Mouse (Mus musculus) small intestine, adult 2 months (tissue): ENCODE data around the gene Naaladl2. TPM values are rescaled to one million over a fixed set of nuclear protein-coding genes. Genes with fewer than 3 reads are reported as not detected.

Experiments
- H3K27ac ChIP-seq: fragments of 200-500 bp; 2 replicates; pipeline ENCODE4 v1.5.1; 2012; ENCODE audit warnings: low read depth, low read length, control low read depth, inconsistent platforms; ENCODE audit not compliant: insufficient read depth
- H3K27me3 ChIP-seq: fragments of 200-500 bp; 2 replicates; pipeline ENCODE4 v1.6.1; 2012; ENCODE audit warnings: mild to moderate bottlenecking, moderate library complexity, low read length, inconsistent platforms; ENCODE audit not compliant: control insufficient read depth, insufficient read depth
- H3K36me3 ChIP-seq: fragments of 200-500 bp; 2 replicates; pipeline ENCODE4 v1.6.1; 2012; ENCODE audit warnings: mild to moderate bottlenecking, low read length, control low read depth, inconsistent platforms; ENCODE audit not compliant: control insufficient read depth, insufficient read depth
- H3K4me1 ChIP-seq: fragments of 200-500 bp; 2 replicates; pipeline ENCODE4 v1.6.1; 2012; ENCODE audit warnings: low read length, inconsistent platforms, mixed read lengths; ENCODE audit not compliant: control insufficient read depth, insufficient read depth, insufficient read length
- H3K4me3 ChIP-seq: fragments of 200-500 bp; 2 replicates; pipeline ENCODE4 v1.5.1; 2012; ENCODE audit warnings: low read depth, mild to moderate bottlenecking, control low read depth, inconsistent platforms, low read length, moderate library complexity
- CTCF ChIP-seq: fragments of 200-500 bp; IDR thresholded peaks from 2 replicates; pipeline ENCODE4 v1.5.1; 2012; ENCODE audit warnings: low read depth, mild to moderate bottlenecking, control low read depth, inconsistent platforms, low read length, moderate library complexity, mixed read lengths; ENCODE audit not compliant: insufficient replicate concordance, insufficient read length; ENCODE audit errors: extremely low read depth
- POLR2A ChIP-seq: fragments of 200-500 bp; IDR thresholded peaks from 2 replicates; pipeline ENCODE4 v1.6.1; 2012; ENCODE audit warnings: low read depth, mild to moderate bottlenecking, control low read depth, inconsistent platforms, low read length, moderate library complexity
- WGBS: fragments of 180-500 bp; shearing (Covaris S2); methylation state at CpG from one replicate; pipeline ENCODE4 v1.1.7; 2018; 5-methylcytosine and 5-hydroxymethylcytosine counted together
- polyA plus RNA-seq: library from polyadenylated mRNA; depleted of rRNA; stranded (reverse); fragments of >200 nt; gene quantifications from 2 replicates; pipeline ENCODE4 v1.2.3, GENCODE M21; 2012

Gene Naaladl2
- polyA plus RNA-seq, 1 experiment: 0.25 TPM

DNA sequence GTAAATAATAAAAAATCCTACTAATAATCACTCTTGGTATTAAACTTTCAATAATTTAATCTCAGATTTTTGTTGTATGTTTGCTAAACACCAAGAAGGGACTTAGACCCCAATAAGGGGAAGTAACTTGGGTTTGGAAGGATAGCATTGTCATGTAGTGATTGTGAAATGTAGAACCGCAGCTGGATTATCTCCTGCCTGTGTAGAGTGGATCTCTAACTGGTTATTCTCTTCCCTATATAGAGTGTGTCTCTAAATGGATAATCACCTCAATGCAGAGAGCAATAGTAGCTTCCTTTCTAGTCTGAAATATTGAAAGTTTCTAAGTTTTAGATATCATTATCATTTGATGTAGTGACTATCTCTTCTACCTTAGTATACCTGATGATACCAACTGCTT, 1001.3 kb downstream of the Naaladl2 start:
- H3K36me3 ChIP-seq: no peaks in the 10 kb centered on the region
- H3K27ac ChIP-seq: no peak overlapping the region
- H3K4me3 ChIP-seq: no peak overlapping the region
- H3K27me3 ChIP-seq: no peaks in the 10 kb centered on the region
- no peaks in the 10 kb centered on the region for H3K4me1 ChIP-seq
- WGBS: 76% methylated on average over 1 of the region's 1 CpGs
- TF ChIP-seq POLR2A (no peak), CTCF (no peak)

- TF ChIP-seq POLR2A (no peak), CTCF (no peak)
- no peak overlapping the region for H3K27ac ChIP-seq
- H3K4me1 ChIP-seq: no peaks in the 10 kb centered on the region
- 73% methylated on average over 1 of the region's 1 CpGs for whole genome bisulfite sequencing
- no peaks in the 10 kb centered on the region for H3K36me3 ChIP-seq
- H3K4me3 ChIP-seq: no peak overlapping the region
- H3K27me3 ChIP-seq: no peaks in the 10 kb centered on the region
Observed at GRCm38 (mm10) chr3:24138002-24138401, 1006.1 kb downstream of the Naaladl2 start.

GRCm38 (mm10) chr3:24126200-24126599, 1017.9 kb downstream of the Naaladl2 start:
- Histone ChIP-seq H3K27ac (no peak overlapping the region), H3K4me3 (no peak overlapping the region), H3K27me3 (no peaks in the 10 kb centered on the region), H3K4me1 (no peaks in the 10 kb centered on the region), H3K36me3 (no peaks in the 10 kb centered on the region)
- WGBS: 62% methylated on average over 1 of the region's 1 CpGs
- TF ChIP-seq POLR2A (no peak), CTCF (no peak)

DNA sequence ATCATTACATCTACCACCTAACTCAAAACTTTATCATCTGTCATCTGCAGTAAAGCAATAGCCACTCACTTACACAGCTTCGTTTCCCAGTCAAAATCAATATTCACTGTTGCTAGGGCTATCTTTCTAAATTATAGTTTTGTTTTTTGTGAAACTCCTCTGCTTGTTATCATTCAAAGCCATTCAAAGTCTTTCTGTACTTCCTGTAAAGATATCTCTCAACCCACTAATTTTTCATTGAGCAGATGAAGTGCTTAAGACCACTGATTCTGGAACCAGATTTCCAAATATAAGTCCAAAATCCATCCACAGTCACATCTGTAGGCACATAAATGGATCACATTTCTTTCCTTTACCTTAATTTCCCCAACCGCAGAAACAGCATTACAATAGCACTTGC, 1020.0 kb downstream of the Naaladl2 start:
- no peaks in the 10 kb centered on the region for H3K4me1 ChIP-seq
- H3K4me3 ChIP-seq: no peak overlapping the region
- no peaks in the 10 kb centered on the region for H3K27me3 ChIP-seq
- no peak overlapping the region for H3K27ac ChIP-seq
- H3K36me3 ChIP-seq: no peaks in the 10 kb centered on the region
- whole genome bisulfite sequencing: 59% methylated on average over 2 of the region's 2 CpGs
- no peak for TF ChIP-seq POLR2A
- no peak for TF ChIP-seq CTCF

DNA sequence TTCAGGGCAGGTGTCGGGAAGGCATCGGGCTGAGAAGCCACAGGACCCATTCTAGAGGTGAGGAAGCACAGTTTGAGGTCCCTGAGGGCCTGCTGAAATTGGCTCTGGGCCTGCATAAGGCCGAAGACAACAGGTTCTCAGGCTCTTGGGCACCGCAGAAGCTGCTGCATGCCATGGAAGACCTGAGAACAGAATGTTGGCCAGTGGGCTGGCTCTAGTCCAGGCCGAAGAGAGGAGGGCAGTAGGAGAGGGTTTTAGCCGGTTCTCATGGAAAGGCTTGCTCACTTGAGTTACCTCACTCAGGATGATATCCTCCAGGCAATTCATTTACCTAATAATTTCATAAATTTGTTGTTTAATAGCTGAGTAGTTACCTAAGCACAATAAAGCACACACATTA, 1025.9 kb downstream of the Naaladl2 start:
- no peaks in the 10 kb centered on the region for H3K27me3 ChIP-seq
- H3K36me3 ChIP-seq: no peaks in the 10 kb centered on the region
- H3K27ac ChIP-seq: no peak overlapping the region
- no peak for TF ChIP-seq CTCF
- no peak for TF ChIP-seq POLR2A
- WGBS: 85% methylated on average over 6 of the region's 6 CpGs
- H3K4me3 ChIP-seq: no peak overlapping the region
- H3K4me1 ChIP-seq: no peaks in the 10 kb centered on the region

DNA sequence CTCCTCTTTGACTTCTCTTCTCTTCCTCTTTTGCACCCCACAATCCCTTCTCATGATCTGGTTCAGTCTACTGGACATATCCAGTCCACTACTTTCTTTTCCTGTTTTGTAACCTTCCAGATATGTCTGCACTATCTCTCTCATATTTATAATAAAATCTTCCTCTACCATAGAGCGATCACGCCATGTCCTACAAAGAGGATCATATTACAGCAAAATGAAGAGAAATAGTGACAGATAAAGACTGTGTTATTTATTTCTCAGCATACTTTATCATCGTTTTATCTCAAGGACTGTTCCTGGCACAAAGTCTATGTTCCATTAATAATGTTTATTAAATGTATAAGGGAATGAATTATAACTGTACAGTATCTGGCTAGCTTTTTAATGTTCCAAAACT, 1029.2 kb downstream of the Naaladl2 start:
- Histone ChIP-seq H3K4me3 (no peak overlapping the region), H3K4me1 (no peaks in the 10 kb centered on the region), H3K27ac (no peak overlapping the region), H3K36me3 (no peaks in the 10 kb centered on the region), H3K27me3 (no peaks in the 10 kb centered on the region)
- WGBS: 73% methylated on average over 3 of the region's 3 CpGs
- TF ChIP-seq CTCF: no peak
- TF ChIP-seq POLR2A: no peak

DNA sequence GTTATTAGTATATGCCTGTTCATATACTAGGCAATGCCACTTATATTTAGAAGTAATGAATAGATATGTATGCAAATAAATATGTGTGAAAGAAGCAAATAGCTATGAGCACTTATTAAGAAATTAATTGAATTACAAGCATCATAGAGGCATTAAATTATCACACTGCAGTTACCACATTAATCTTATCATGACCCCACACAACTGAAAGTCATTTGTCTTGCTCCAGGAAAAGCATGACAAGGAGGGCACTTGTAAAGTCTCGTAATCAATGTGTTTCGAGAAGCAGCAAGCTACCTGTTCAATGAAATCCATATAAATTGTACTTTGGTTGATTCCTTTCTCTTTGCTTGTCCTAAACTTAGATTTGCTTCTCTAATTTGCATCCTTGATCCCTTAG, 1030.7 kb downstream of the Naaladl2 start:
- no peak for TF ChIP-seq POLR2A
- TF ChIP-seq CTCF: no peak
- WGBS: 50% methylated on average over 2 of the region's 2 CpGs
- no peaks in the 10 kb centered on the region for H3K4me1 ChIP-seq
- H3K4me3 ChIP-seq: no peak overlapping the region
- no peaks in the 10 kb centered on the region for H3K36me3 ChIP-seq
- H3K27me3 ChIP-seq: no peaks in the 10 kb centered on the region
- no peak overlapping the region for H3K27ac ChIP-seq

- TF ChIP-seq CTCF (no peak), POLR2A (no peak)
- 75% methylated on average over 1 of the region's 1 CpGs for WGBS
- Histone ChIP-seq H3K4me1 (no peaks in the 10 kb centered on the region), H3K27me3 (no peaks in the 10 kb centered on the region), H3K27ac (no peak overlapping the region), H3K4me3 (no peak overlapping the region), H3K36me3 (no peaks in the 10 kb centered on the region)
Observed at GRCm38 (mm10) chr3:24106391-24106790, 1037.7 kb downstream of the Naaladl2 start.
